Mouse (Mus musculus) bone marrow macrophage, adult 2 months (primary cell): Measurements from ENCODE around the gene Catsper2.

Experiments used
- CTCF ChIP-seq: IDR thresholded peaks from 2 replicates; pipeline ENCODE4 v1.5.1; 2012; ENCODE audit warnings: low read depth, mild to moderate bottlenecking, low read length, moderate library complexity
- POLR2A ChIP-seq: IDR thresholded peaks from 2 replicates; pipeline ENCODE4 v1.6.1; 2012; ENCODE audit warnings: mild to moderate bottlenecking, low read depth, low read length, borderline replicate concordance

DNA sequence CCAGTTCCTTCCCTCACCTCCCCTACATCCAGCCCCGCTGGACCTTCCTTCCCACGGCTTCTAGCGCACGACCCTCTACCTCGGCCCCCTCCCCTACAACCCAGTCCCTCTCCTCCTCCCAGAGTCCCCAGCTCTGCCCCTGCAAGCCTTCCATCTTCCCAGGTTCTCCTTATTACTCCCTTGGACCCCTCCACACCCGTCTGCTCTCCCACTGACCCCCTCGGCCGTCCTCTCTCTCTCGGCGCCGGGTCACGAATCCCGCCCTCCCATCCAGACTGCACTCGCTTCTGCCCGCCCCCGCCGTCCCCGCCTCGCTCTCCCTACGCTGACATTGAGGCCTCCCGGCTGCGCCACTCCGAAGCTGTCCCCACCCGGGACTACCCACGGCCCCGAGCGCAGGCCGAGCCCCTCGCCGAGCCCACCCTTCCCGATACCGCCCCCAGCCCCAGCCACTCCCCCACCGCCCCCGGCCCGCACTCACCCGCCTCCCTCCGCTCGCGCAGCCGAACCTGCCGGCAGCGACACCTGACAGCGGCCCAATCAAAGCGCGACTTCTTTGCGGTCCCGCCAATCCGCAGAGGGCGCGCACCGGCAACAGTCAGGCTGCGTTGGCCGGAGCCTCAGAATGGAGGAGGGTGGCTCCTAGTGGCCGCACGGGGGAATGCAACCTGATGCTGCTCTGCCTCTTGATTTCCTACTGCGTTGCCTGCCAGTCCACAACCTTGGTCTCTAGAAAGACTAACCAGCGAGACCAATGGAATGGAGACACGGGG is 58.6 kb downstream of the Catsper2 start, which contains the start of gene Ppip5k1:
- no peak for TF ChIP-seq POLR2A
- peak; percentile 32; the same call in 1 of the 2 replicates for TF ChIP-seq CTCF
